Comparison of ENCODE assay signal across 32 mouse cellular contexts in the genomic region with DNA sequence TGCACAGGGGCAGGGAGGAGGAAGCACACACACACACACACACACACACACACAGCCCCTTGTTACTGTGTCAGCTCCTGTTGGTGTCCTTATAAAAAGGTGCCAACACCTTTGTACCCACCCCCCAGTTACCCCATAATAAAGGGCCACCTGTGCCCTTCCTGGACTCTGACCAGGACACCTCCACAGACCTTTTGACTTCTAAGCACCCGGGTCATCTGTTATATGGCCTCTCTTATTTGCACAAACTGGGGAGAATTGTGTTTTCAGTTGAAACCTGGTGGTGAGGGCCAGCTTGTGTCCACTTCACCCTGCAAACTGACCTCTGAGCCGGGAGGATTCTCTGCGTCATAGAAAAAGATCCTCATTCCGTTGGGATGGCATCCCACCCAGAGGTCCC. TPM values are rescaled to one million over a fixed set of nuclear protein-coding genes. Genes with fewer than 3 reads are reported as not detected.
DNase-seq lines count a peak whose midpoint lies in the region; ATAC-seq lines count a peak whose summit lies in the region.
"Had no signal": no experiment of that assay in that cellular context is flagged by ENCODE, and none has a peak within 500 bp of the region (broad histone marks: within the 10 kb centered on the region; RNA-seq: fewer than 3 reads in every experiment).

No protein-coding gene starts in this region.

- no peak for DNase-seq in limb, embryonic 10.5 days (ENCODE audit: low spot score)
- no peak for DNase-seq in limb, embryonic 11.5 days (ENCODE audit: low spot score)
- no peak for DNase-seq in liver, embryonic 13.5 days
- DNase-seq in urinary bladder, postnatal 10 days (ENCODE audit: low spot score): no peak
- no peak for DNase-seq in kidney, adult 9 months
- DNase-seq: adrenal gland, adult 2 months; adrenal gland, postnatal 14 days; cerebellum, adult 11 months; cerebellum, adult 2 months; cerebellum, adult 9-11 months; cerebellum, postnatal 36 days; embryo, embryonic 11 days; gastrocnemius, postnatal 10 days; gastrocnemius, postnatal 36 days; heart, adult 2 months; heart, postnatal 14 days; heart, postnatal 4 days had no signal

- H3K27ac ChIP-seq in limb, embryonic 10.5 days: peak overlapping the region; percentile 42; the same call in 1 of the 2 replicates
- H3K27ac ChIP-seq in limb, embryonic 11.5 days (replicated peaks; ENCODE audit: low read depth, low read length): 0 out of 2 replicates have a peak overlapping the region, but pooled peaks have one; percentile 15
- H3K27ac ChIP-seq in liver, embryonic 13.5 days: peak overlapping the region; percentile 56
- H3K27ac ChIP-seq in liver, embryonic 16.5 days (ENCODE audit: low read length): peak overlapping the region; percentile 63
- H3K27ac ChIP-seq: embryonic facial prominence, embryonic 10.5 days; embryonic facial prominence, embryonic 13.5 days; forebrain, embryonic 12.5 days; heart, adult 2 months; heart, embryonic 10.5 days; heart, embryonic 13.5 days; hindbrain, embryonic 12.5 days; hindbrain, embryonic 15.5 days had no signal

- no peaks in the 10 kb centered on the region for H3K9me3 ChIP-seq in limb, embryonic 10.5 days (replicated peaks)
- no peaks in the 10 kb centered on the region for H3K9me3 ChIP-seq in limb, embryonic 11.5 days (ENCODE audit: control insufficient read depth, low read length)
- no peaks in the 10 kb centered on the region for H3K9me3 ChIP-seq in liver, embryonic 13.5 days (replicated peaks)
- H3K9me3 ChIP-seq in liver, embryonic 16.5 days (replicated peaks; ENCODE audit: control insufficient read depth, low read length): no peaks in the 10 kb centered on the region
- H3K9me3 ChIP-seq: embryonic facial prominence, embryonic 10.5 days; embryonic facial prominence, embryonic 13.5 days; forebrain, embryonic 12.5 days; heart, embryonic 10.5 days; heart, embryonic 13.5 days; hindbrain, embryonic 12.5 days; hindbrain, embryonic 15.5 days had no signal

- H3K27me3 ChIP-seq in limb, embryonic 10.5 days (ENCODE audit: low read depth, poor library complexity, severe bottlenecking): no peaks in the 10 kb centered on the region
- H3K27me3 ChIP-seq in limb, embryonic 11.5 days (ENCODE audit: control insufficient read depth, insufficient read depth, low read length): no peaks in the 10 kb centered on the region
- H3K27me3 ChIP-seq in liver, embryonic 13.5 days: no peaks in the 10 kb centered on the region
- H3K27me3 ChIP-seq in liver, embryonic 16.5 days (ENCODE audit: control insufficient read depth, insufficient read depth, low read depth, low read length): no peaks in the 10 kb centered on the region; the same call in 1 of the 2 replicates
- H3K27me3 ChIP-seq: embryonic facial prominence, embryonic 13.5 days; forebrain, embryonic 12.5 days; heart, embryonic 13.5 days; hindbrain, embryonic 12.5 days; hindbrain, embryonic 15.5 days had no signal

- H3K4me3 ChIP-seq in limb, embryonic 10.5 days: no peak overlapping the region
- H3K4me3 ChIP-seq in limb, embryonic 11.5 days (ENCODE audit: low read depth, low read length): no peak overlapping the region
- H3K4me3 ChIP-seq in liver, embryonic 13.5 days (replicated peaks): no peak overlapping the region
- no peak overlapping the region for H3K4me3 ChIP-seq in liver, embryonic 16.5 days (ENCODE audit: low read depth, low read length)
- H3K4me3 ChIP-seq: embryonic facial prominence, embryonic 10.5 days; embryonic facial prominence, embryonic 13.5 days; erythroblast, embryonic 14.5 days; forebrain, embryonic 12.5 days; heart, adult 2 months; heart, embryonic 10.5 days; heart, embryonic 13.5 days; hindbrain, embryonic 12.5 days; hindbrain, embryonic 15.5 days had no signal

- whole genome bisulfite sequencing in limb, embryonic 10.5 days: 82% methylated on average over 4 of the region's 4 CpGs
- 81% methylated on average over 4 of the region's 4 CpGs for WGBS in limb, embryonic 11.5 days
- WGBS in liver, embryonic 13.5 days (ENCODE audit: insufficient replicate concordance): 64% methylated on average over 4 of the region's 4 CpGs
- 59% methylated on average over 4 of the region's 4 CpGs for WGBS in liver, embryonic 16.5 days (ENCODE audit: insufficient replicate concordance)

- H3K9ac ChIP-seq in limb, embryonic 11.5 days (ENCODE audit: low read length): no peak overlapping the region
- no peak overlapping the region for H3K9ac ChIP-seq in liver, embryonic 13.5 days
- no peak overlapping the region for H3K9ac ChIP-seq in liver, embryonic 16.5 days (ENCODE audit: low read depth, low read length)
- H3K9ac ChIP-seq: embryonic facial prominence, embryonic 13.5 days; forebrain, embryonic 12.5 days; heart, embryonic 13.5 days; hindbrain, embryonic 12.5 days; hindbrain, embryonic 15.5 days had no signal

- H3K36me3 ChIP-seq in limb, embryonic 10.5 days: no peaks in the 10 kb centered on the region
- no peaks in the 10 kb centered on the region for H3K36me3 ChIP-seq in limb, embryonic 11.5 days (ENCODE audit: control insufficient read depth, insufficient read depth, low read length)
- H3K36me3 ChIP-seq in liver, embryonic 13.5 days: no peaks in the 10 kb centered on the region
- H3K36me3 ChIP-seq in liver, embryonic 16.5 days (ENCODE audit: control insufficient read depth, insufficient read depth): no peaks in the 10 kb centered on the region
- H3K36me3 ChIP-seq: embryonic facial prominence, embryonic 10.5 days; embryonic facial prominence, embryonic 13.5 days; forebrain, embryonic 12.5 days; heart, embryonic 10.5 days; heart, embryonic 13.5 days; hindbrain, embryonic 12.5 days; hindbrain, embryonic 15.5 days had no signal

- no peak overlapping the region for H3K4me2 ChIP-seq in limb, embryonic 11.5 days (ENCODE audit: low read depth, severe bottlenecking)
- H3K4me2 ChIP-seq in liver, embryonic 13.5 days: no peak overlapping the region
- H3K4me2 ChIP-seq in liver, embryonic 16.5 days (ENCODE audit: low read depth, low read length): no peak overlapping the region
- H3K4me2 ChIP-seq: embryonic facial prominence, embryonic 13.5 days; forebrain, embryonic 12.5 days; heart, embryonic 13.5 days; hindbrain, embryonic 12.5 days; hindbrain, embryonic 15.5 days had no signal

- ATAC-seq in limb, embryonic 11.5 days (ENCODE audit: insufficient number of reproducible peaks, low FRiP score, low TSS enrichment, low read depth): no peak
- peak; percentile 75 for ATAC-seq in liver, embryonic 13.5 days (ENCODE audit: low read depth)
- ATAC-seq in liver, embryonic 16.5 days (ENCODE audit: low read depth): peak; percentile 85
- ATAC-seq in inflammation-experienced regulatory T-cells, adult 6 months: no peak
- ATAC-seq: CD4-positive, CD25-positive, alpha-beta regulatory T cell, adult 4 months; forebrain, embryonic 16.5 days had no signal

- H3K4me1 ChIP-seq in limb, embryonic 10.5 days: peaks cover 15% of the 10 kb centered on the region
- no peaks in the 10 kb centered on the region; the same call in 1 of the 2 replicates for H3K4me1 ChIP-seq in limb, embryonic 11.5 days (ENCODE audit: control insufficient read depth, insufficient read depth, low read length)
- H3K4me1 ChIP-seq in liver, embryonic 13.5 days (replicated peaks): peaks cover 38% of the 10 kb centered on the region
- H3K4me1 ChIP-seq in liver, embryonic 16.5 days (ENCODE audit: control insufficient read depth, low read depth, low read length): peaks cover 6% of the 10 kb centered on the region
- H3K4me1 ChIP-seq: embryonic facial prominence, embryonic 13.5 days; heart, embryonic 13.5 days had no signal

RNA-seq across cellular contexts. Expression of gene Pon1, which starts 22.3 kb away (rescaled TPM):
- 0.10 TPM in 1 of 2 replicates, not detected in the other for polyA plus RNA-seq in limb, embryonic 10.5 days (2016; fragmentation: Nextera tagmentation; extraction: Ambion mirVana)
- polyA plus RNA-seq in limb, embryonic 11.5 days (2014; fragmentation: Nextera tagmentation; extraction: Ambion mirVana): 0.43 TPM in 1 of 2 replicates, not detected in the other
- polyA plus RNA-seq in liver, embryonic 13.5 days (2015; fragmentation: Nextera tagmentation; extraction: Ambion mirVana): 2.3 TPM in 2 replicates
- 15.5 and 19.2 TPM in 2 replicates for polyA plus RNA-seq in liver, embryonic 16.5 days (2015; fragmentation: Nextera tagmentation; extraction: Ambion mirVana)
- polyA plus RNA-seq in inflammation-experienced regulatory T-cells, adult 6 months (2017; shearing (Covaris generic)): not detected
- polyA plus RNA-seq: C2C12; CD4-positive, CD25-positive, alpha-beta regulatory T cell, adult 4 months; cerebellum, adult 2 months; cortical plate, adult 2 months; embryonic facial prominence, embryonic 10.5 days; erythroblast, embryonic 14.5 days; heart, embryonic 13.5 days; heart, embryonic 16.5 days; hindbrain, embryonic 12.5 days had no signal

Comparison
In these comparisons a context has a peak if more than half of its experiments do, and no peak if none do; other contexts are left out.
1. ATAC-seq: peak in liver, embryonic 13.5 days (single experiment) and liver, embryonic 16.5 days (single experiment); none in limb, embryonic 11.5 days (single experiment) and inflammation-experienced regulatory T-cells, adult 6 months (single experiment).
2. Peak in every context shown above with its lines, with median percentiles within 50 percentile points of each other: H3K27ac ChIP-seq.